Mouse (Mus musculus): ENCODE data around the gene Ccng1. TPM values are rescaled to one million over a fixed set of nuclear protein-coding genes. Genes with fewer than 3 reads are reported as not detected.

The Ccng1 gene
- total and polyA plus RNA-seq, 3 experiments, result 137 to 489 (median 428) TPM

DNA sequence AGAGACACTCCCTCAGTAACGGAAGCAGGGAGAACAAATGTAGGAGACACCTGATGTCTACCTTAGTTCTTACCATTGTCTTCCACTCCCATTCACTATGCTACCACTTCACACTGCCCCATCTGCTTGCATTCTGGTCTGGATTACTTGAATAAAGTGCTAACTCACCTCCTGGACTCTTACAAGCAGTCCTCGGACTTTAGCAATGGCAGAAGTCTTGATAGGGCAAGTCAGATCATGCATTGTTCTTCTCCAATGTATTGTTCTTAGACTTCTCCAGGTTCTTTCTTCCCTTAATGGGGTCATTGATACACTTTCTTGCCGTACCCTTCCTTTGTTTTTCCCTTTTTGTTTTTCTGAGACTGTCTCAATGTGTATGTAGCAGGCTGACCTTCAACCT is 17.7 kb downstream of the Ccng1 start:
- Histone ChIP-seq H3K27ac (no peak overlapping the region), H3K27me3 (ENCODE audit: control insufficient read depth, insufficient read depth, low read length) (no peaks in the 10 kb centered on the region), H3K36me3 (ENCODE audit: control insufficient read depth, insufficient read depth, low read length) (peaks cover 4% of the 10 kb centered on the region), H3K4me1 (ENCODE audit: control insufficient read depth, insufficient read depth, low read length) (peaks cover 1% of the 10 kb centered on the region), H3K79me2 (replicated peaks; ENCODE audit: control insufficient read depth, insufficient read depth, low read length) (peaks cover 3% of the 10 kb centered on the region), H3K4me3 (no peak overlapping the region), H3K9ac (ENCODE audit: low read depth, low read length) (no peak overlapping the region)
- TF ChIP-seq EP300 (IDR thresholded peaks at IDR 0.05; ENCODE audit: insufficient read depth, low read depth, low read length), result no peak
- no peak for DNase-seq
- WGBS, result 90% methylated on average over 3 of the region's 3 CpGs
- intact Hi-C loops (cut with DNase I), result no loop called here

DNA sequence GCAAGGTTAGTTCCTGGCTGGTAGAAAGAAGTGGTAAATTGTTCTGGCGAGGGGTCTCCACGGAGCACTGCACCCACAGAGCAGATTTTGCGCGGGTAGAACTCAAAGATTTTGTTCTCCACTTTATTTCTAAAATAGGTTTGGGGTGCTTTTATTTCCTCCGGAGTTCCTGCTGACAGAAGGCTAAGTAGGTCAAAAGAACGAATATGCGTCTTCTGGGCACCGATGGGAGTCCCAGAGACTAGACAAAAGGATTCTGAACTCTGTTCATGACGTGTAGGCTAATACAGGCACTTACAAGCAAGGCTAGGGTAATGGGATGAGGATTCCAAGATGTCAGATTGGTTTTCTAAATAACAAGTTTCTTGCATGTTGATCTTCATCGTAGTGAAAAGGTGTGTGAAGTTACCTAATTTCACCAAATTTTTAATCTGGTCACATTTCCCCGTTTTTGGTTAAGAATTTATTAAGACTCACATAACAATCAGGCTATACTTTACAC is 20.8 kb downstream of the Ccng1 start:
- peaks cover 1% of the 10 kb centered on the region for H3K4me1 ChIP-seq (ENCODE audit: control insufficient read depth, insufficient read depth, low read length)
- H3K27ac ChIP-seq, result peak overlapping the region; percentile 81
- TF ChIP-seq EP300 (IDR thresholded peaks at IDR 0.05; ENCODE audit: insufficient read depth, low read depth, low read length) (no peak), POLR2A (IDR thresholded peaks at IDR 0.05; ENCODE audit: insufficient read depth, low read depth, low read length) (no peak), CTCF (IDR thresholded peaks at IDR 0.05) (no peak)
- 4% methylated on average over 11 of the region's 11 CpGs for WGBS
- DNase-seq, result no peak
- H3K36me3 ChIP-seq (ENCODE audit: control insufficient read depth, insufficient read depth, low read length), result peaks cover 4% of the 10 kb centered on the region
- peaks cover 3% of the 10 kb centered on the region for H3K79me2 ChIP-seq (replicated peaks; ENCODE audit: control insufficient read depth, insufficient read depth, low read length)
- H3K27me3 ChIP-seq (ENCODE audit: control insufficient read depth, insufficient read depth, low read length), result no peaks in the 10 kb centered on the region
- intact Hi-C loops (cut with DNase I), result loop anchor here (2.0 kb wide), 1 partner anchor 44 kb away; no protein-coding TSS in a partner anchor
- H3K4me3 ChIP-seq, result peak overlapping the region; percentile 75
- peak overlapping the region; percentile 88 for H3K9ac ChIP-seq (ENCODE audit: low read depth, low read length)

DNA sequence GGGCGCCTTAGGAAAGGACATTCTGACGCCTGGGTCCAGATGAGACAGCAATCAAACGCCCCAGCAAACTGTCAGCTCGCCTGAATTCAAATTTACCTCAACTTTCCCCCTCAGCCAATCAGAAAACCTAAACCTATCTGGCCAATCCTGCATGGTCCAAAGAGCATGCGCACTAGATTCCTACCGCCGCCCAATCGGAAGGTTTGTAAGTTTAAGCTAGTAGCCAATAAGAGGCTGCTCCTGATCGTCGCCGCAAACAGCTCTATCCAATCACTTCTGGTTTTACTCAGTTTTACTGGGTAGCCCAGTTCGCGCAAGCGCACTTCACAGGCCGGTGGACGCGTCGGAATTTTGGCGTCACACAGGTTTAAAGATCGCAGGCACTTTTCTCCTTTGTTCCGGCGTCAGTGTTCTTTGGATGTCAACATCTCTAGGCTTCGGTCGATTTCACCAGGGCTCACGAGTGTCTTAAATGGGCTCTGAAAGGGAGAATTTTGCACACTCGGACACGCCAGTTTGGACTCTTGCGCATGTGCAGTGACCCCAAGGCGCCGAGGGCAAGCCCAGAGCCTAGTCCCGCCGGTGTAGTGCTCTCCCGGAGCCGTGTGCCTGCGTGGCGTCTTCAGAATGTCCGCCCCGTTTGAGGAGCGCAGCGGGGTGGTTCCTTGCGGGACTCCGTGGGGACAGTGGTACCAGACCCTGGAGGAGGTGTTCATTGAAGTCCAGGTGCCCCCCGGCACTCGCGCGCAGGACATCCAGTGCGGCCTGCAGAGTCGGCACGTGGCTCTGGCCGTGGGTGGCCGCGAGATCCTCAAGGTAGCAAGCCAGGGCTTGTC is 21.6 kb downstream of the Ccng1 start, which contains the start of the genes Hmmr and Nudcd2:
Gene Hmmr (minus strand): TSS at position 84 of the 836 bp plus-strand sequence.
Gene Nudcd2 (plus strand): TSS at position 329 of the 836 bp plus-strand sequence.
- H3K4me3 ChIP-seq, result peak within 1 kb of the TSS; percentile 75
- H3K36me3 ChIP-seq (ENCODE audit: control insufficient read depth, insufficient read depth, low read length), result peaks cover 2% of the 10 kb centered on the region
- intact Hi-C loops (cut with DNase I), result loop anchor here (2.0 kb wide), 2 partner anchors 21 to 43 kb away; partner anchors contain the start of gene Ccng1
- DNase-seq, result peak; percentile 88 to 94
- peaks cover 3% of the 10 kb centered on the region for H3K79me2 ChIP-seq (replicated peaks; ENCODE audit: control insufficient read depth, insufficient read depth, low read length)
- H3K27ac ChIP-seq, result peak within 1 kb of the TSS; percentile 81
- peak within 1 kb of the TSS; percentile 88 for H3K9ac ChIP-seq (ENCODE audit: low read depth, low read length)
- under 1% methylated on average over 52 of the region's 52 CpGs for WGBS
- peaks cover 1% of the 10 kb centered on the region for H3K4me1 ChIP-seq (ENCODE audit: control insufficient read depth, insufficient read depth, low read length)
- no peaks in the 10 kb centered on the region for H3K27me3 ChIP-seq (ENCODE audit: control insufficient read depth, insufficient read depth, low read length)
- peak; percentile 13; the same call in 1 of the 2 replicates for TF ChIP-seq CTCF (IDR thresholded peaks at IDR 0.05)
- 0 out of 2 replicates have a peak, but pooled peaks have one; percentile 11 for TF ChIP-seq EP300 (IDR thresholded peaks at IDR 0.05; ENCODE audit: insufficient read depth, low read depth, low read length)
- TF ChIP-seq POLR2A (IDR thresholded peaks at IDR 0.05; ENCODE audit: insufficient read depth, low read depth, low read length), result peak; percentile 62

DNA sequence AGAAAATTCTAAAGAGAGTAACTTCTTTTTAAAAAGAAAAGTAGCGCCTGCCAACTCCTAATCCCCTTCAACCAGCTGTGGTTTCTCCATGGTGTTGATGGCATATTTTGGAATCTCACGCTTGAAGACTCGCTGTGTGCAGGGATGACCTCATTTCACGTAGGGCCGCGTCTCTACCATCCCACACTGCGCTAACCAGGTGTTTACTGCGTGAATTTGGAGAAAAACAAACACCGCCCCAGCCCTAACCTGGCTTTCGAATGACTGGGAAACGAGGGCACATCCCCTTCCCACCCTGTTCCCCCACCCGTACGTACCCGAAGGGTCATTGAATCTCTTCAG is 22.1 kb downstream of the Ccng1 start:
- intact Hi-C loops (cut with DNase I), result loop anchor here (2.0 kb wide), 1 partner anchor 22 kb away; the partner anchor contains the start of gene Ccng1
- Histone ChIP-seq H3K27ac (no peak overlapping the region), H3K27me3 (ENCODE audit: control insufficient read depth, insufficient read depth, low read length) (no peaks in the 10 kb centered on the region), H3K79me2 (replicated peaks; ENCODE audit: control insufficient read depth, insufficient read depth, low read length) (peaks cover 3% of the 10 kb centered on the region), H3K9ac (ENCODE audit: low read depth, low read length) (no peak overlapping the region), H3K4me3 (peak overlapping the region; percentile 25; the same call in 1 of the 2 replicates), H3K36me3 (ENCODE audit: control insufficient read depth, insufficient read depth, low read length) (peaks cover 2% of the 10 kb centered on the region), H3K4me1 (ENCODE audit: control insufficient read depth, insufficient read depth, low read length) (peaks cover 1% of the 10 kb centered on the region)
- no peak for DNase-seq
- TF ChIP-seq POLR2A (IDR thresholded peaks at IDR 0.05; ENCODE audit: insufficient read depth, low read depth, low read length), result no peak
- no peak for TF ChIP-seq CTCF (IDR thresholded peaks at IDR 0.05)
- WGBS, result under 1% methylated on average over 14 of the region's 14 CpGs

DNA sequence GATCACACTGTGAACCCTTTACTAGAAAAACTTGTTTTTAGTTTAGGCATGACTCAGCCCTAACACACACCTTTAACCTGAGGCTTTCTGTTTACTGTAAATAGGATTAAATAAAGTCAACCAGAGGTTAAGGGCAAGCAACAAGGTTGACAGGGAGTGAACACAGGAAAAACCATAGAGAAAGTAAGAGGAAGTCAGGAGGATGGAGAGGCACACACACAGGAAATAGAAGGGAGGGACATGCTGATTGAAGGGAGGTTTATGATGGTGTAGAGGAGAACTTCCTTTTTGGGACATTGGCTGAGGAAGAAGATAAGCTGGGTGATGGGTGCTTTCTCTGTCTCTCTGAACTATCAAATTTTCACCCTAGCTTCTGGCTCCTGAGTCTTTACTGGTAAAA is 36.8 kb downstream of the Ccng1 start:
- H3K4me3 ChIP-seq, result no peak overlapping the region
- no peaks in the 10 kb centered on the region for H3K79me2 ChIP-seq (replicated peaks; ENCODE audit: control insufficient read depth, insufficient read depth, low read length)
- H3K27me3 ChIP-seq (ENCODE audit: control insufficient read depth, insufficient read depth, low read length), result no peaks in the 10 kb centered on the region
- no peaks in the 10 kb centered on the region; the same call in 1 of the 2 replicates for H3K4me1 ChIP-seq (ENCODE audit: control insufficient read depth, insufficient read depth, low read length)
- H3K36me3 ChIP-seq (ENCODE audit: control insufficient read depth, insufficient read depth, low read length), result no peaks in the 10 kb centered on the region
- TF ChIP-seq EP300 (IDR thresholded peaks at IDR 0.05; ENCODE audit: insufficient read depth, low read depth, low read length) (no peak), POLR2A (IDR thresholded peaks at IDR 0.05; ENCODE audit: insufficient read depth, low read depth, low read length) (no peak), CTCF (IDR thresholded peaks at IDR 0.05) (no peak)
- H3K27ac ChIP-seq, result no peak overlapping the region
- DNase-seq, result no peak
- intact Hi-C loops (cut with DNase I), result no loop called here
- H3K9ac ChIP-seq (ENCODE audit: low read depth, low read length), result no peak overlapping the region

DNA sequence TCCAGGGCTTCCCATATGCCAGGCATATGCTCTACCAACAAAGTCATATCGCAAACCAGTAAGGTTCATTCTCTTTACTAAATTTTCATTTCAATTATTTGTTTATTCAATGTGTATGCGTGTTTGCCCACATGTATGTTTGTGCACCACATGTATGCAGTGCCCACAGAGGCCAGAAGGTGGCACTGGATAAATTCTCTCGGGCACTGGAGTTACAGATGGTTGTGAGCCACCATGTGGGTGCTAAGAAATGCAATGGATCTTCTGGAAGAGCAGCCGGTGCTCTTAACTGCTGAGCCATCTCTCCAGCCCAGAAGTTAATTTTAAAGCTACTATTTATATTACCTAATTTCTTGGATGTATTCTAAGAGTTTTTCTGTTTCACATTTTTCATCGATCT is 39.6 kb downstream of the Ccng1 start:
- Histone ChIP-seq H3K4me1 (ENCODE audit: control insufficient read depth, insufficient read depth, low read length) (no peaks in the 10 kb centered on the region; the same call in 1 of the 2 replicates), H3K4me3 (no peak overlapping the region), H3K27me3 (ENCODE audit: control insufficient read depth, insufficient read depth, low read length) (no peaks in the 10 kb centered on the region), H3K79me2 (replicated peaks; ENCODE audit: control insufficient read depth, insufficient read depth, low read length) (no peaks in the 10 kb centered on the region), H3K36me3 (ENCODE audit: control insufficient read depth, insufficient read depth, low read length) (no peaks in the 10 kb centered on the region), H3K27ac (no peak overlapping the region), H3K9ac (ENCODE audit: low read depth, low read length) (no peak overlapping the region)
- 94% methylated on average over 5 of the region's 5 CpGs for WGBS
- 0 out of 2 replicates have a peak, but pooled peaks have one; percentile 3 for TF ChIP-seq CTCF (IDR thresholded peaks at IDR 0.05)
- TF ChIP-seq POLR2A (IDR thresholded peaks at IDR 0.05; ENCODE audit: insufficient read depth, low read depth, low read length), result no peak
- intact Hi-C loops (cut with DNase I), result loop anchor here (2.0 kb wide), 1 partner anchor 13 kb away; no protein-coding TSS in a partner anchor
- DNase-seq, result no peak
